Mouse (Mus musculus): ENCODE data around the gene Ubtfl1. TPM values are rescaled to one million over a fixed set of nuclear protein-coding genes. Genes with fewer than 3 reads are reported as not detected.

Ubtfl1 gene
- not detected in 2 replicates for polyA plus RNA-seq (2021; fragmentation: Nextera tagmentation)
- long read RNA-seq, experiment 1: 0 reads
- long read RNA-seq, experiment 2: 0 reads

DNA sequence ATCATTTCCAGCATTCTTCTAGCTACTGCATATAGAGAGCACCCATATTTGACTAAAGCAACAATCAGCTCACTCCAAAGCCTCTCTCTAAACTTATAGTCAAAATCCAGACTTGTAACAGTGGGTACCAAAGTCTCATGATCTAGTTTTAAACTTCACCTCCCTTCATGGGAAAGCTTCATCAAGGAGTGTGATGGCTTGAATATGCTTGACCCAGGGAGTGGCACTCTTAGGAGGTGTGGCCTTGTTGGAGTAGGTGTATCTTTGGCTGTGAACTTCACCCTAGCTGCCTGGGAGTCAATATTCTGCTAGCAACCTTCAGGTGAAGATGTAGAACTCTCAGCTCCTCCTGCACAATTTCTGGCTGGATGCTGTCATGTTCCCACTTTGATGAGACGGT, at the start of gene Ubtfl1:
Ubtfl1 (plus strand) TSS at position 301 of the 400 bp plus-strand sequence.

DNA sequence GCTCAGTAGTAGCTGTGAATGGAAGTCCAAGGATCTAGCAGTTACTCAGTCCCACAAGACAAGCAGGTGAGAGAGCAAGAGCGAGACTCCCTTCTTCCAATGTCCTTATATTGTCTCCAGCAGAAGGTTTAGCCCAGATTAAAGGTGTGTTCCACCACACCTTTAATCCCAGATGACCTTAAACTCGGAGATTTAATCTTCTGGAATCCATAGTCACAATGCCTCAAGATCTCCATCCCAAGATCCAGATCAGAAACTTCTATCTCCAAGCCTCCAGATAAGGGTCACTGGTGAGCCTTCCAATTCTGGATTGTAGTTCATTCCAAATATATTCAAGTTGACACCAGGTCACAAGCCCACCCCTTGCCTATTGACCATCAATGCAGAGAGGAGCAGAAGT, 1.3 kb upstream of the Ubtfl1 start, which contains the start of gene Naalad2:
Naalad2 (minus strand) TSS at position 101 of the 400 bp plus-strand sequence.

DNA sequence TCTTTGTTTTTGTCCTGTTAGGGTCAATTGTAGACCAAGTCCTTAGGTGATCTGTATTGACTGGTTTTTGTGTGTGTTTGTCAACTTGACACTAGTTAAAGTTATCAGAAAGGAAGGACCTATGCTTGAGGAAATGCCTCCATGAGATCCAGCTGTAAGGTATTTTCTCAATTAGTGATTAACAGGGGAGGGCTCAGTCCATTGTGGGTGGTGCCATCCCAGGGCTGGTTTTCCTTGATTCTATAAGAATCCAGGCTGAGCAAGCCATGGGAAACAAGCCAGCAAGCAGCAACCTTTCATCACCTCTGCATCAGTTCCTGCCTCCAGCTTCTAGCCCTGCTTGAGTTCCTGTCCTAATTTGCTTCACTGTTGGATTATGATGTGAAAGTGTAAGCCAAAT, 26.1 kb downstream of the Ubtfl1 start, which contains the start of gene Mbd3l2:
Mbd3l2 (plus strand) TSS at position 301 of the 400 bp plus-strand sequence.

Other genes starting within 250 kb of the Ubtfl1 start
- 84.1 and 109 TPM in 2 replicates for gene Chordc1, start 112.3 kb upstream of the Ubtfl1 start, polyA plus RNA-seq (2021; fragmentation: Nextera tagmentation)
- gene Naalad2, start 1.4 kb upstream of the Ubtfl1 start, polyA plus RNA-seq (2021; fragmentation: Nextera tagmentation): 0.43 TPM in 2 replicates
- not detected in 2 replicates for gene Mbd3l2, start 26.2 kb downstream of the Ubtfl1 start, polyA plus RNA-seq (2021; fragmentation: Nextera tagmentation)
- 0.87 and 1.3 TPM in 2 replicates for gene Zfp558, start 73.8 kb downstream of the Ubtfl1 start, polyA plus RNA-seq (2021; fragmentation: Nextera tagmentation)
- gene Mbd3l1, start 73.9 kb downstream of the Ubtfl1 start, polyA plus RNA-seq (2021; fragmentation: Nextera tagmentation): not detected in 2 replicates